Mouse (Mus musculus): ENCODE results near the gene Dusp12.

GRCm38 (mm10) chr1:170892279-170892678 lies 6.9 kb upstream of the Dusp12 start:
- TF ChIP-seq CTCF (IDR thresholded peaks at IDR 0.05; ENCODE audit: borderline replicate concordance, insufficient read depth, low read depth, low read length) (no peak), POLR2A (IDR thresholded peaks at IDR 0.05; ENCODE audit: borderline replicate concordance, insufficient read depth, low read length) (no peak)

Measured in cerebellum, adult 2 months (tissue).